Mouse (Mus musculus): Measurements from ENCODE around the gene Gabarapl2. TPM values are rescaled to one million over a fixed set of nuclear protein-coding genes. Genes with fewer than 3 reads are reported as not detected.
"Not testable (repeated sequence)": the region's sequence is repeated elsewhere in the genome, so short reads cannot be mapped to it uniquely, and the experiment has no call there.

Gabarapl2 gene
- polyA plus RNA-seq, 1 experiment = 58.2 TPM

DNA sequence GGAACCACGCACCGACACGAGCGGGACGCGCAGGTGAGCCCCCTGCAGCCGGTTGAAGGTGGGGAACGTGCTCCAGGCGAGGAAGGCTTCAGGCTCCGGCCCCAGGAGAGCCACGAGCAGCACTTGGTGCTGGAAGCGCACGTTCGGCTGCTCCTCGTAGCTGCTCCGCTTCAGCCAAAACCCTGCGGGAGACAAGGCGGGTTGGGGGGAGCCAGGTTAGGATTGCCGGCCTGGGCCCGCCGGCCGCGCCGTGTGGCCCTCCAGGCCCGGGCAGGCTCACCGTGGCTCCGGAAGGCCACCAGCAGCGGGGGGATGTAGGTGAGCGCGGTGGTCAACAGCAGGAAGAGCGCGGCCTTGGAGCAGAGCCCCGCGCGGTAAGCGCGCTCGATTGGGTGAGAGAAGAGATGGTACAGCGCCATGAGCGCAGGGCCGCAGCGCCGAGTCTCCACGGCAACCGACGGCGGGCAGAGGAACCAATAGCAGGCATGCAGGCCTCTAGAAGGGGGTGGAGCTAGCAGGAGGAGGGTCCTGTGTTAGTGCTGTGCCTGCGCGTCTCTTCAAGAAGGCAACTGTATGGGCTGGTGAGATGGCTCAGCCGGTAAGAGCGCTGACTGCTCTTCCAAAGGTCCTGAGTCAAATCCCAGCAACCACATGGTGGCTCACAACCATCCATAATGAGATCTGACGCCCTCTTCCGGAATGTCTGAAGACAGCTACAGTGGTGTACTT is 7.0 kb upstream of the Gabarapl2 start, which contains the start of gene Tmem231:
TSS of gene Tmem231 (minus strand) at position 534 of the 729 bp plus-strand sequence.
- peak within 1 kb of the TSS; percentile 64 for H3K4me3 ChIP-seq (replicated peaks; ENCODE audit: extremely low read depth, low read depth, low read length)
- 2% methylated on average over 53 of the region's 53 CpGs for WGBS
- no peak for TF ChIP-seq CTCF (IDR thresholded peaks at IDR 0.05; ENCODE audit: insufficient read depth, low read length)
- no peak; the same call in 1 of the 2 replicates for TF ChIP-seq POLR2A (IDR thresholded peaks at IDR 0.05; ENCODE audit: borderline replicate concordance, extremely low read depth, low read depth, low read length)
- peak; percentile 84 for DNase-seq
- H3K4me1 ChIP-seq (ENCODE audit: control insufficient read depth, insufficient read depth, low read length) = no peaks in the 10 kb centered on the region

GRCm38 (mm10) chr8:111934201-111934600 is 6.3 kb upstream of the Gabarapl2 start:
- no peak for DNase-seq
- no peak overlapping the region for H3K4me3 ChIP-seq (replicated peaks; ENCODE audit: extremely low read depth, low read depth, low read length)
- H3K4me1 ChIP-seq (ENCODE audit: control insufficient read depth, insufficient read depth, low read length) = no peaks in the 10 kb centered on the region
- TF ChIP-seq CTCF (IDR thresholded peaks at IDR 0.05; ENCODE audit: insufficient read depth, low read length) (no peak), POLR2A (IDR thresholded peaks at IDR 0.05; ENCODE audit: borderline replicate concordance, extremely low read depth, low read depth, low read length) (no peak)
- 76% methylated on average over 2 of the region's 2 CpGs for WGBS

GRCm38 (mm10) chr8:111937184-111937583 is 3.3 kb upstream of the Gabarapl2 start:
- Histone ChIP-seq H3K4me3 (replicated peaks; ENCODE audit: extremely low read depth, low read depth, low read length) (no peak overlapping the region), H3K4me1 (ENCODE audit: control insufficient read depth, insufficient read depth, low read length) (peaks cover 5% of the 10 kb centered on the region; the same call in 1 of the 2 replicates)
- WGBS = 73% methylated on average over 3 of the region's 3 CpGs
- no peak for TF ChIP-seq POLR2A (IDR thresholded peaks at IDR 0.05; ENCODE audit: borderline replicate concordance, extremely low read depth, low read depth, low read length)
- TF ChIP-seq CTCF (IDR thresholded peaks at IDR 0.05; ENCODE audit: insufficient read depth, low read length) = no peak
- DNase-seq = no peak

DNA sequence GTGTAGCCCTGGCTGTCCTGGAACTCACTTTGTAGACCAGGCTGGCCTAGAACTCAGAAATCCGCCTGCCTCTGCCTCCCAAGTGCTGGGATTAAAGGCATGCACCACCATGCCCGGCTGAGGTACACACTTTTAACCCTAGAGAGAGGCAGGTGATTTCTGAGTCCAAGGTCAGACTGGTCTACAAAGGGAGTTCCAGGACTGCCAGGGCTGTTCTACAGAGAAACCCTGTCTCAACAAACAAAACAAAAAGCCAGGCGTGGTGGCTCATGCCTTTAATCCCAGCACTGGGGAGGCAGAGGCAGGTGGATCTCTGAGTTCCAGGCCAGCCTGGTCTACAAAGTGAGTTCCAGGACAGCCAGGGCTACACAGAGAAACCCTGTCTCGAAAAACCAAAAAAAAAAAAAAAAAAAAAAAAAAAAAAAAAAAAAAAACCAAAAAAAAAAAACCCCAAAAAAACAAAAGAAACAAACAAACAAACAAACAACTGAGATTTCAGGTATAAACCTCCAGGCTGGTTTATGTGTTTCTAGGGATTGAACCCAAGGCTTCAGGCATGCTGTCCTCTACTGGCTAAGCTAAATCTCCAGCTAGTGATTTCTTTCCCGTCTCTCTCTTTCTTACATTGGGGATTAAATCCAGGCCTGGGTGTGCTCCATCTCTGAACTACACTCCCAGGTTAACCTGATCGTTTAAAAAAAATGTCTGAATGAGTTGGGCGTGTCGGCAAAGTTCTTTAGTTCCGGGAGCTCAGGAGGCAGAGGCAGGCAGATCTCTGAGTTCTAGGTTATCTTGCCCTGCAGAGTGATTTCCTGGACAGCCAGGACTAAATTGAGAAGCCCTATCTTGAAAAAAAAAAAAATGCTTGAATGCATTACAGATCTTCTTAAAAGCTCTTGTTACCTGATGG is 2.2 kb upstream of the Gabarapl2 start:
- 84% methylated on average over 9 of the region's 9 CpGs for WGBS
- not testable (repeated sequence) for H3K4me1 ChIP-seq (ENCODE audit: control insufficient read depth, insufficient read depth, low read length); DNase-seq; H3K4me3 ChIP-seq (replicated peaks; ENCODE audit: extremely low read depth, low read depth, low read length)

- peak; percentile 50 for DNase-seq
- 5% methylated on average over 10 of the region's 10 CpGs for WGBS
- Histone ChIP-seq H3K4me3 (replicated peaks; ENCODE audit: extremely low read depth, low read depth, low read length) (peak overlapping the region; percentile 43), H3K4me1 (ENCODE audit: control insufficient read depth, insufficient read depth, low read length) (peaks cover 5% of the 10 kb centered on the region; the same call in 1 of the 2 replicates)
- TF ChIP-seq CTCF (IDR thresholded peaks at IDR 0.05; ENCODE audit: insufficient read depth, low read length) (no peak), POLR2A (IDR thresholded peaks at IDR 0.05; ENCODE audit: borderline replicate concordance, extremely low read depth, low read depth, low read length) (peak; percentile 11; the same call in 1 of the 2 replicates)
Observed at GRCm38 (mm10) chr8:111939516-111940142, 874 bp upstream of the Gabarapl2 start.

DNA sequence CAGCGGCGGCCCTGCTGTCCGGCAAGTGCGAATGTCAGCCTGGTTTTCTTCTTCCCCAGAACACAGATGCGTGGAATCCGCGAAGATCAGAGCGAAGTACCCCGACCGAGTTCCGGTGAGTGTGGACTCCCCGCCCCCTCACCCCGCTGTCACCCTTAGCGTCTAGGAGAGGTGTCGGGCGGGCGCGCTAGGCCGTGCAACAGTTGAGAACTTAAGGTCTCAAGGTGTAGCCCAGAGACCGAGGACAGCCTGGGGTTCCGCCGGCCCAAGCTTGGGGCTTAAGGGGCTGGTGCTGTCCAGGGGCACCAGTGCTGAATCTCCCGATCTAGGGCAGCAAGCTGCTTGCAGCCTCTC is 575 bp downstream of the Gabarapl2 start:
- TF ChIP-seq CTCF (IDR thresholded peaks at IDR 0.05; ENCODE audit: insufficient read depth, low read length) = no peak
- TF ChIP-seq POLR2A (IDR thresholded peaks at IDR 0.05; ENCODE audit: borderline replicate concordance, extremely low read depth, low read depth, low read length) = no peak
- peak overlapping the region; percentile 91 for H3K4me3 ChIP-seq (replicated peaks; ENCODE audit: extremely low read depth, low read depth, low read length)
- 0% methylated on average over 23 of the region's 23 CpGs for WGBS
- no peak for DNase-seq
- peaks cover 5% of the 10 kb centered on the region; the same call in 1 of the 2 replicates for H3K4me1 ChIP-seq (ENCODE audit: control insufficient read depth, insufficient read depth, low read length)

- Histone ChIP-seq H3K4me1 (ENCODE audit: control insufficient read depth, insufficient read depth, low read length) (peaks cover 5% of the 10 kb centered on the region; the same call in 1 of the 2 replicates), H3K4me3 (replicated peaks; ENCODE audit: extremely low read depth, low read depth, low read length) (no peak overlapping the region)
- TF ChIP-seq CTCF (IDR thresholded peaks at IDR 0.05; ENCODE audit: insufficient read depth, low read length) (no peak), POLR2A (IDR thresholded peaks at IDR 0.05; ENCODE audit: borderline replicate concordance, extremely low read depth, low read depth, low read length) (no peak)
- no peak for DNase-seq
- 89% methylated on average over 2 of the region's 2 CpGs for WGBS
Observed at GRCm38 (mm10) chr8:111943544-111943943, 3.0 kb downstream of the Gabarapl2 start.

DNA sequence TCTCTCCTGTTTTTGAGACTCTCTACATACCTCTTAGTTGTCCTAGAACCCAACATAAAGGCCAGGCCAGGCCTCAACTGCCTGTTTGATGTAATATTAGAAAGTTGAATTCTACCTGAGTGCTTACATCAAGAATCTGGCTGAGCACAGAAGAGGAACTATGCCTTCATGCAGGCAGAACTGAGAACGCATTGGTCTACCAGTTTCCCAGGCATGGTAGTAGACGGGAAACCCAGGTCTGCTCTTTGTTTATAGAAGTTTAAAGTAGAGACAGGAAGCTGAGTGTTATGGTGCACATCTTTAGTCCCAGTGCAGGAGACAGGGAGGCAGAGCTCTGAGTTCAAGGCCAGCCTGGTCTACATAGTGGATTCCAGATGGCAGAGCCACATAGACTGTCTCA is 6.6 kb downstream of the Gabarapl2 start:
- no peak for DNase-seq
- H3K4me3 ChIP-seq (replicated peaks; ENCODE audit: extremely low read depth, low read depth, low read length) = no peak overlapping the region
- TF ChIP-seq CTCF (IDR thresholded peaks at IDR 0.05; ENCODE audit: insufficient read depth, low read length) (no peak), POLR2A (IDR thresholded peaks at IDR 0.05; ENCODE audit: borderline replicate concordance, extremely low read depth, low read depth, low read length) (no peak)
- no peaks in the 10 kb centered on the region; the same call in 1 of the 2 replicates for H3K4me1 ChIP-seq (ENCODE audit: control insufficient read depth, insufficient read depth, low read length)
- WGBS = 47% methylated on average over 2 of the region's 2 CpGs

DNA sequence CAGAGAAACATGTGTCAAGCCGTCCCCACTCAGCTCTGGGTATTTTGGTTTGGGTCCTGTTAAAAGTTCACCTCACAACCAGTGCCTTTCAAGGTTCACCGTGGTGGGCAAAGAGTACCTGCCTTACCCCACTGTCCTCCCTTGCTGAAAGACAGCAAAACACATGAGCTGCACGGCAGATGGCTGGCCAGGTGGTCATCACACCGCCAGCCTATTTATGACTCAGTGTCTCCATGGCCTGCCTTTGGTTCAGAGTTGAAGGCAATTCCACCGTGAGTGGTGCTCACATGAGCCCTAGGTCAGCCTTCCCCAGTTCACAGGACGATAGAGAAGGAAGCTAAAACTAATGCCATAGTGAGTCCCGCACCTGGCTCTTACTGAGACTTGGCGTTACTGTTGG is 7.5 kb downstream of the Gabarapl2 start:
- DNase-seq = no peak
- TF ChIP-seq CTCF (IDR thresholded peaks at IDR 0.05; ENCODE audit: insufficient read depth, low read length) (no peak), POLR2A (IDR thresholded peaks at IDR 0.05; ENCODE audit: borderline replicate concordance, extremely low read depth, low read depth, low read length) (no peak)
- WGBS = 92% methylated on average over 8 of the region's 8 CpGs
- no peaks in the 10 kb centered on the region; the same call in 1 of the 2 replicates for H3K4me1 ChIP-seq (ENCODE audit: control insufficient read depth, insufficient read depth, low read length)
- no peak overlapping the region for H3K4me3 ChIP-seq (replicated peaks; ENCODE audit: extremely low read depth, low read depth, low read length)
